Mouse (Mus musculus): ENCODE measurements around the gene Hoxa2.

DNA sequence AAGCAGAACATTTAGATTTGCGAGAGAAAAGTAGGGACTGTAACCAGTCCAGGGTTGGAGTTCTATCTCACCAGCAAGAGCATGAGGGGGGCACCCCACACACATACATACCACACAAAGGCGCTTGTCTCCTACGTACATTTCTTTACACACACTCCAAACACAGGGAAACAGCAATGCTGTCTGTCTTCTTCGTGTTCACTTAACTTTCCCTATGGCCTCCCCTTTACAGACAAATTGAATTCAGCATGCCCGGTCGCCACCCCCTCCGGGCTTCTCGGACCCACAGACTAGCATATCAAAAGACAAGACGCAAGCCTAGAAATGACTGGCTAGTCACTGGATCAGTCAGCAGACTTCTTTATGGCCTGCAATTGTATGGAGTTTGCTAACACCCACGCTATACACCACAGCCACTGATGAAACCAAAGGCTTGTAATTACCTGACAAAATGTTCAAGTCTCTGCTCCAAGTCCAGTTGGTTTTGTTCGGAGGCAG is 15.6 kb upstream of the Hoxa2 start:
- TF ChIP-seq POLR2A (IDR thresholded peaks at IDR 0.05; ENCODE audit: borderline replicate concordance, extremely low read depth, insufficient read depth, insufficient read length, poor library complexity, severe bottlenecking) (no peak), CTCF (IDR thresholded peaks at IDR 0.05; ENCODE audit: borderline replicate concordance, extremely low read depth, insufficient read depth, insufficient read length) (no peak)
